8 mouse cellular contexts compared by ENCODE assay signal in the genomic region with DNA sequence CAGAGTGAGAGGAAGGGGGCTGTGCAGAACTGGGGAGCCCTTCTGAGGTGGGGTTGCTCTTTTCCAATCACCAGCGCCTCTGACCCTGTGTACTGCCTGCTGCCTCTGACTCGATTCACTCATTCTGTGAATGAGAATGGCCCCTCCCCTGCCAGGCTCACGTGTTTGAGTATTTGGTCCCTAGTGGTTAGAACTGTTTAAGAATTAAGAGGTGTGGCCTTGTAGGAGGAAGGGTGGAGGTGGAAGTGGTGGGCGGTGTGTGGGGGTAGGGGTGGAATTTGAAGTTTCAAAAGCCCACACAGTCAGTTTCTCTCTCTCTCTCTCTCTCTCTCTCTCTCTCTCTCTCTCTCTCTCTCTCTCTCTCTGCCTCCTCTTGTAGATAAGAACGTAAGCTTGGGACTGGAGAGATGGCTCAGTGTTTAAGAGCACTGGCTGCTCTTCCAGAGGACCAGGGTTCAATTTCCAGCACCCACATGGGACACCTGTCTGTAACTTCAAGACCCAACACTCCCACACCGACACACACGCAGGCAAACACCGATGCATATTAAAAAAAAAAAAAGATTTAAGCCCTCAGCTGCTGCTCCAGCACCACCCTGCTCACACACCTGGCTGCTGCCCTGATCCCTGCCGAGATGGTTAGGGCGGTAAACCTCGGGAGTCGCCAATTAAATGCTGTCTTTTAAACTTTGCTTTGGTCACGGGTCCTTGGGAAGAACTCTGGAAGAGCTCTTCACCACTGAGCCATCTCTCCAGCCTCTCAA. TPM values are rescaled to one million over a fixed set of nuclear protein-coding genes. Genes with fewer than 3 reads are reported as not detected.
DNase-seq lines count a peak whose midpoint lies in the region; ATAC-seq lines count a peak whose summit lies in the region.

No protein-coding gene starts in this region.

- DNase-seq in heart, adult 11 months = peak; percentile 93
- DNase-seq in heart, postnatal 25 days (ENCODE audit: low spot score) = no peak
- DNase-seq in WW6 (ENCODE audit: low read depth, low spot score) = peak; percentile 65
- DNase-seq in lung, postnatal 14 days = peak; percentile 48
- DNase-seq in thymus, adult 18-20 months = peak; percentile 77 to 89
- no peak for DNase-seq in frontal cortex, adult 2 months (ENCODE audit: extremely low spot score in 1 of 2, low spot score in 1 of 2)

- peak overlapping the region; percentile 81 for H3K27ac ChIP-seq in heart, embryonic 16.5 days (ENCODE audit: low read length)

- no peak overlapping the region for H3K4me3 ChIP-seq in heart, embryonic 16.5 days (ENCODE audit: low read length)

- WGBS in heart, embryonic 16.5 days = 17% methylated on average over 13 of the region's 13 CpGs

- peak overlapping the region; percentile 62 for H3K9ac ChIP-seq in heart, embryonic 16.5 days (ENCODE audit: low read length)

- ATAC-seq in heart, embryonic 16.5 days (replicated peaks; ENCODE audit: extremely low read depth, insufficient read depth, low FRiP score) = peak; percentile 28; the same call in 1 of the 2 replicates
- no peak for ATAC-seq in erythroblast, adult 5-6 weeks (replicated peaks; ENCODE audit: low FRiP score, poor library complexity, severe bottlenecking)

- H3K27me3 ChIP-seq in heart, embryonic 16.5 days (ENCODE audit: control insufficient read depth, insufficient read depth, low read length) = no peaks in the 10 kb centered on the region

- H3K4me1 ChIP-seq in heart, embryonic 16.5 days (ENCODE audit: control insufficient read depth, insufficient read depth, low read length) = peaks cover 43% of the 10 kb centered on the region

- H3K36me3 ChIP-seq in heart, embryonic 16.5 days (ENCODE audit: control insufficient read depth, insufficient read depth) = no peaks in the 10 kb centered on the region

- intact Hi-C loops in heart, postnatal 25 days (cut with DNase I) = loop anchor here (10.0 kb wide), 1 partner anchor 59 kb away; a partner anchor contains a TSS

- no peaks in the 10 kb centered on the region for H3K9me3 ChIP-seq in heart, embryonic 16.5 days (replicated peaks; ENCODE audit: control insufficient read depth, low read length)

- peak overlapping the region; percentile 42 for H3K4me2 ChIP-seq in heart, embryonic 16.5 days (ENCODE audit: low read depth, low read length)

RNA-seq across cellular contexts. Expression of a gene that starts 35.4 kb away (rescaled TPM):
- under 1 TPM; 0.14 to 0.18 TPM for total RNA-seq in heart, postnatal 25 days (2021)
- 0.64 and 0.83 TPM in 2 replicates for polyA plus RNA-seq in heart, embryonic 16.5 days (2015; fragmentation: Nextera tagmentation; extraction: Ambion mirVana)
- not detected in 2 replicates for total RNA-seq in erythroblast, adult 5-6 weeks (2015; ENCODE audit: low replicate concordance)
- total RNA-seq in erythroblast, adult 5-6 weeks (2017; ENCODE audit: low replicate concordance) = not detected in 2 replicates
- polyA plus RNA-seq in frontal cortex, adult 2 months (2012; rRNA removed) = not detected in 2 replicates

Comparison
In these comparisons a context has a peak if more than half of its experiments do, and no peak if none do; other contexts are left out.
1. DNase-seq: peak in heart, adult 11 months (single experiment), WW6 (single experiment), lung, postnatal 14 days (single experiment) and thymus, adult 18-20 months (2 of 2); none in heart, postnatal 25 days (single experiment) and frontal cortex, adult 2 months (0 of 2).